Mouse (Mus musculus) heart, postnatal 0 days (tissue): ENCODE measurements at regions not wholly inside any gene's neighbourhood (a gene's known extent, or its start where the extent isn't known, plus 50 kb on each side); places are given as distances from the start of the nearest gene placed in this dataset.

Experiments
- CTCF ChIP-seq: IDR thresholded peaks from 2 replicates; pipeline ENCODE4 v1.5.1; 2016; ENCODE audit warnings: antibody characterized with exemption, control low read depth, low read depth
- EP300 ChIP-seq: IDR thresholded peaks from 2 replicates; pipeline ENCODE4 v1.6.1; 2016; ENCODE audit warnings: antibody characterized with exemption, low read depth

DNA sequence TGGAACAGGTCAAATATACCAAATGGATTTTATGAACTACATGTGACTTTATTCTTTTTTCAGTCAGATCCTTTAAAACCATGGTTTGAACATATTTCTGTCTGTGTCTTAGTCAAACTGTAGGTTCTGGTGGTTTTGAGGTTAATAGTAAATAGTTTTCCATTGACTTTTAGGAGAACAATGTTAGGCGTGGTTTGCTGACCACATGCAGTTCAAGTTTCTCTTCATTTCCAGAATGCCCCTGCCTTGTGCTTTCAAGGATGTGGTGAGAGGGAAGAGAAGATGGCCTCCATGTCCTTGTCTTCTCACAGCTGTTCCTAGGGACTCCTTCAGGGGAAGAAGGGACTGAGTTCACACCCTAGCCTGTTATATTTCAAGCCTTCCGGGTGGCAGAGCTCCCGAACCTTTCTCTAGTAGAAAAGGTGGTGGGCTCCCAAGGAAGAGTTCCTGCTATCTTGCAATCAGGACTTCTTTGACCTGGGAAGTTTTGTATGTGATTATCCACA lies 76.1 kb upstream of the Ufm1 start:
- TF ChIP-seq CTCF (no peak), EP300 (no peak)
